Mouse (Mus musculus): ENCODE measurements around the gene Gm42420.

DNA sequence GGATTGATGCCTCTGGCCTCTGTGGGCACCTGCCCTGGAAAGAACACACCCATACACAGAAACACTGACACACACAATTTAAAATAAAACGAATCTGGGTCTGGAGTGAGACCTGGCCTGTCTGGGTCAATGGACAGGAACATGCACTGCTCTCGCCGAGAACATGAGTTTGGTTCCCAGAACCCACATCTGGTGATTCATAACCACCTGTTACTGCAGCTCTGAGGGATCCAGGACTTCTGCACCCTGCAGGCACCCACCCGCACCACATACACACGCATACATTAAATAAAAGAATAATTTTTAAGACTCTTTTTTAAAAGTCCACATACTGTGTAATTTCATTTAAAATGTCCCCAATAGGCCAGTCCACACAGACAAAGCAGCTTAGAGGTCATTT is 48.3 kb upstream of the Gm42420 start:
- TF ChIP-seq CTCF (IDR thresholded peaks at IDR 0.05; ENCODE audit: insufficient read depth, low read length) (no peak), POLR2A (IDR thresholded peaks at IDR 0.05; ENCODE audit: borderline replicate concordance, extremely low read depth, low read depth, low read length) (no peak)
